Mouse (Mus musculus) hindbrain, embryonic 13.5 days (tissue): ENCODE measurements around the gene Olfr157. TPM values are rescaled to one million over a fixed set of nuclear protein-coding genes. Genes with fewer than 3 reads are reported as not detected.

Experiments used
- polyA plus RNA-seq: library from polyadenylated mRNA; unstranded; fragments of >200 nt; fragmentation: Nextera tagmentation; extraction: Ambion mirVana; gene quantifications from 2 replicates; pipeline ENCODE4 v1.2.1, GENCODE M21; 2015

The Olfr157 gene
- polyA plus RNA-seq, 1 experiment from 2014 or later = not detected

Other genes with a start within 250 kb of the Olfr157 start
- gene Npr2, start 208.3 kb downstream of the Olfr157 start, polyA plus RNA-seq = 17.1 and 18.5 TPM in 2 replicates
- 6.1 and 8.4 TPM in 2 replicates for gene Spag8, start 186.6 kb downstream of the Olfr157 start, polyA plus RNA-seq
- 74.8 and 78.6 TPM in 2 replicates for gene Hint2, start 183.7 kb downstream of the Olfr157 start, polyA plus RNA-seq
- 16.2 and 16.6 TPM in 2 replicates for gene Tmem8b, start 171.2 kb downstream of the Olfr157 start, polyA plus RNA-seq
- gene Fam221b, start 171.1 kb downstream of the Olfr157 start, polyA plus RNA-seq = 2.3 and 2.8 TPM in 2 replicates
- not detected in 2 replicates for gene Olfr70, start 139.4 kb downstream of the Olfr157 start, polyA plus RNA-seq
- gene Olfr71, start 129.9 kb downstream of the Olfr157 start, polyA plus RNA-seq = not detected in 2 replicates
- 0.18 and 0.35 TPM in 2 replicates for gene Hrct1, start 113.0 kb downstream of the Olfr157 start, polyA plus RNA-seq
- not detected in 2 replicates for gene Spaar, start 110.2 kb downstream of the Olfr157 start, polyA plus RNA-seq
- gene Olfr159, start 69.2 kb downstream of the Olfr157 start, polyA plus RNA-seq = not detected in 2 replicates
- not detected in 2 replicates for gene Olfr156, start 16.3 kb downstream of the Olfr157 start, polyA plus RNA-seq
- gene Olfr155, start 11.4 kb upstream of the Olfr157 start, polyA plus RNA-seq = not detected in 2 replicates
- gene Reck, start 35.3 kb upstream of the Olfr157 start, polyA plus RNA-seq = 6.3 and 8.2 TPM in 2 replicates
- 48.5 TPM in 2 replicates for gene Glipr2, start 117.2 kb upstream of the Olfr157 start, polyA plus RNA-seq
- not detected in 2 replicates for gene Ccin, start 143.3 kb upstream of the Olfr157 start, polyA plus RNA-seq
- gene Clta, start 164.3 kb upstream of the Olfr157 start, polyA plus RNA-seq = 320 and 330 TPM in 2 replicates
- 23.6 and 24.1 TPM in 2 replicates for gene Gne, start 244.0 kb upstream of the Olfr157 start, polyA plus RNA-seq